Mouse (Mus musculus): Measurements from ENCODE around the gene Dlg2.

GRCm38 (mm10) chr7:90460930-90461329, 15.5 kb upstream of the Dlg2 start:
- TF ChIP-seq NANOG (IDR thresholded peaks at IDR 0.05; ENCODE audit: borderline replicate concordance, low read length) (no peak), CTCF (conservative IDR thresholded peaks at IDR 0.05; ENCODE audit: low read length) (peak; percentile 31)
